Mouse (Mus musculus) spleen, adult 2 months (tissue): Measurements from ENCODE around the gene Esm1. TPM values are rescaled to one million over a fixed set of nuclear protein-coding genes. Genes with fewer than 3 reads are reported as not detected.

ENCODE experiments used
- DNase-seq, 2 experiments: peaks; one replicate each; pipeline versions ENCODE4 v3.0.0 to v3.0.0-alpha.2; 2012 to 2021; ENCODE audit warnings: low spot score in 2 of 2, low read depth in 1 of 2
- H3K27ac ChIP-seq: fragments of 200-500 bp; 2 replicates; pipeline ENCODE4 v1.5.1; 2012; ENCODE audit warnings: low read length, inconsistent platforms; ENCODE audit not compliant: insufficient read depth
- H3K27me3 ChIP-seq: fragments of 200-500 bp; 2 replicates; pipeline ENCODE4 v1.6.1; 2012; ENCODE audit warnings: mild to moderate bottlenecking, moderate library complexity, low read length, inconsistent platforms; ENCODE audit not compliant: control insufficient read depth, insufficient read depth
- H3K36me3 ChIP-seq: fragments of 200-500 bp; 2 replicates; pipeline ENCODE4 v1.6.1; 2012; ENCODE audit warnings: mild to moderate bottlenecking, low read length, inconsistent platforms; ENCODE audit not compliant: control insufficient read depth, insufficient read depth
- H3K4me1 ChIP-seq: fragments of 200-500 bp; 2 replicates; pipeline ENCODE4 v1.6.1; 2011; ENCODE audit warnings: inconsistent platforms; ENCODE audit not compliant: control insufficient read depth, insufficient read depth, insufficient read length
- H3K4me3 ChIP-seq: fragments of 200-500 bp; 2 replicates; pipeline ENCODE4 v1.5.1; 2011; ENCODE audit warnings: mild to moderate bottlenecking, inconsistent platforms; ENCODE audit not compliant: insufficient read depth, insufficient read length; ENCODE audit errors: extremely low read depth
- CTCF ChIP-seq: fragments of 200-500 bp; IDR thresholded peaks from 2 replicates; pipeline ENCODE4 v1.5.1; 2011; ENCODE audit warnings: mild to moderate bottlenecking, inconsistent platforms; ENCODE audit not compliant: insufficient read depth, insufficient read length, insufficient replicate concordance; ENCODE audit errors: extremely low read depth
- POLR2A ChIP-seq: fragments of 200-500 bp; IDR thresholded peaks from 2 replicates; pipeline ENCODE4 v1.6.1; 2011; ENCODE audit warnings: low read depth, low read length, inconsistent platforms
- WGBS: fragments of 180-500 bp; shearing (Covaris S2); methylation state at CpG from one replicate; pipeline ENCODE4 v1.1.7; 2018; 5-methylcytosine and 5-hydroxymethylcytosine counted together
- polyA plus RNA-seq: library from polyadenylated mRNA; depleted of rRNA; stranded (reverse); fragments of >200 nt; gene quantifications from 2 replicates; pipeline ENCODE4 v1.2.3, GENCODE M21; 2012

The Esm1 gene
- polyA plus RNA-seq, 1 experiment: 4.0 TPM

GRCm38 (mm10) chr13:113196808-113197674 lies 12.4 kb upstream of the Esm1 start:
- Histone ChIP-seq H3K27ac (no peak overlapping the region), H3K27me3 (no peaks in the 10 kb centered on the region), H3K4me3 (no peak overlapping the region), H3K36me3 (no peaks in the 10 kb centered on the region), H3K4me1 (no peaks in the 10 kb centered on the region; the same call in 1 of the 2 replicates)
- TF ChIP-seq POLR2A: no peak
- TF ChIP-seq CTCF: no peak
- 85% methylated on average over 13 of the region's 13 CpGs for WGBS
- DNase-seq: no peak

DNA sequence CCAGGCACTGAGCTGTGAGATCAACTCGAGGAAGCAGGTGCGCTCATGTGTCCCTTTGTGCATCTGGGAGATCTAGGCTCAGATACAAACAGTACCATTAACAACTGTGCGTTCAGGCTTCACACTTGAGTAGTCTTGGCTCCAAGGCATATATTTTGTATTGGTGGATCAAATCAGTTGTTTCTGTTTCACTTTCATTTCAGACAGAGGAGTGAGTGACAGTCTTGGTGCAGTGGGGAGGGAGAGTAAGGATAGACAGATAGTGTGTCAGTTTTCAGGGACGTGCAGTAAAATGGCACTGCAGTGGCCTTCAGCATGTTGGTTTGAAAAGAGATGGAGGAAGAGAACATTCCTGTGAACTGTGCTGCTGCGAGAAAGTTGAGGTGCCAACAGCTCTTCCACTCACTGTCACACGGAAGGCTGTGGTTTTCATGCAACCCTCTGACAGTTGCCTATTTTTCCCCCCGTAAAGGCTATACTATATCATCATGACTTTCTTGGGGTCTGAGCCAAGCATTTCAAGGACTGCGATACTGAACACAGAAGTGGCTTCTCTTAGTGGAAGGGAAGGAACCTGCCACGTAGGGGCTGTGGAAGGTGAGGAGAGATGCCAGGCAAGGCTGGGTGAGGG lies 11.5 kb upstream of the Esm1 start:
- Histone ChIP-seq H3K36me3 (no peaks in the 10 kb centered on the region), H3K4me3 (peak overlapping the region; percentile 23), H3K27me3 (no peaks in the 10 kb centered on the region), H3K4me1 (no peaks in the 10 kb centered on the region; the same call in 1 of the 2 replicates), H3K27ac (no peak overlapping the region)
- DNase-seq: peak in 1 of 2 experiments; percentile 4
- 11% methylated on average over 9 of the region's 9 CpGs for WGBS
- TF ChIP-seq CTCF (no peak), POLR2A (no peak)

DNA sequence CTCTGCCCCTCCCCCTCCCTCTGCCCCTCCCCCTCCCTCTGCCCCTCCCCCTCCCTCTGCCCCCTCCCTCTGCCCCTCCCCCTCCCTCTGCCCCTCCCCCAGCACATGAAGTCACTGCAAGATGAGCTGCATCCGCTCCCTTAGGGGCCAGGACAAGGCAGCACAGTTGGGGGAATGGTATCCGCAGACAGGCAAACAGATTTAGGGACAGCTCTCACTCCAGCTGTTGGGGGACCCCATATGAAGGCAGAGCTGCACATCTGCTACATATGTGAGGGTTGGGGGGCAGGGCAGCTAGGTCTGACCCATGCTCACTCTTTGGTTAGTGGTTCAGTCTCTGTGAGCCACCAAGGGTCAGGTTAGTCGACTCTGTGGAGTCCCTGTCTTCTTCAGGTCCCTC lies 10.1 kb upstream of the Esm1 start:
- Histone ChIP-seq H3K27me3 (no peaks in the 10 kb centered on the region), H3K4me1 (no peaks in the 10 kb centered on the region; the same call in 1 of the 2 replicates), H3K36me3 (no peaks in the 10 kb centered on the region), H3K27ac (no peak overlapping the region), H3K4me3 (no peak overlapping the region)
- WGBS: 73% methylated on average over 3 of the region's 3 CpGs
- TF ChIP-seq POLR2A (no peak), CTCF (no peak)
- DNase-seq: no peak

- no peak overlapping the region for H3K4me3 ChIP-seq
- H3K27me3 ChIP-seq: no peaks in the 10 kb centered on the region
- TF ChIP-seq CTCF (no peak), POLR2A (no peak)
- WGBS: 87% methylated on average over 8 of the region's 8 CpGs
- DNase-seq: no peak
- H3K27ac ChIP-seq: no peak overlapping the region
- H3K36me3 ChIP-seq: no peaks in the 10 kb centered on the region
- H3K4me1 ChIP-seq: no peaks in the 10 kb centered on the region; the same call in 1 of the 2 replicates
These were observed 8.7 kb upstream of the Esm1 start for GRCm38 (mm10) chr13:113200726-113201125.

GRCm38 (mm10) chr13:113201631-113202030 lies 7.8 kb upstream of the Esm1 start:
- H3K27ac ChIP-seq: no peak overlapping the region
- no peak for DNase-seq
- no peak overlapping the region for H3K4me3 ChIP-seq
- H3K27me3 ChIP-seq: no peaks in the 10 kb centered on the region
- no peaks in the 10 kb centered on the region; the same call in 1 of the 2 replicates for H3K4me1 ChIP-seq
- 84% methylated on average over 2 of the region's 2 CpGs for WGBS
- H3K36me3 ChIP-seq: no peaks in the 10 kb centered on the region
- TF ChIP-seq CTCF (no peak), POLR2A (no peak)

- Histone ChIP-seq H3K27ac (no peak overlapping the region), H3K36me3 (no peaks in the 10 kb centered on the region), H3K27me3 (no peaks in the 10 kb centered on the region), H3K4me1 (no peaks in the 10 kb centered on the region; the same call in 1 of the 2 replicates), H3K4me3 (no peak overlapping the region)
- DNase-seq: no peak
- no peak for TF ChIP-seq POLR2A
- TF ChIP-seq CTCF: no peak
- 83% methylated on average over 4 of the region's 4 CpGs for WGBS
These were observed 7.3 kb upstream of the Esm1 start for GRCm38 (mm10) chr13:113202184-113202583.
